8 mouse cellular contexts compared by ENCODE assay signal in genomic region chr9:57653283-57653682, GRCm38 (mm10). TPM values are rescaled to one million over a fixed set of nuclear protein-coding genes. Genes with fewer than 3 reads are reported as not detected.
DNase-seq lines count a peak whose midpoint lies in the region; ATAC-seq and TF ChIP-seq lines count a peak whose summit lies in the region.

Gene Csk (minus strand): TSS chr9:57653631.

- 48% methylated on average over 5 of the region's 5 CpGs for WGBS in embryonic facial prominence, embryonic 14.5 days
- WGBS in limb, embryonic 15.5 days = 51% methylated on average over 5 of the region's 5 CpGs
- WGBS in stomach, embryonic 16.5 days = 55% methylated on average over 5 of the region's 5 CpGs

- intact Hi-C loops in gastrocnemius, postnatal 14 days (cut with DNase I; ENCODE audit: low total_unique reads) = loop anchor here (5.0 to 10.0 kb wide), 3 partner anchors 36 to 168 kb away; partner anchors contain the start of gene Fam219b
- intact Hi-C loops in gastrocnemius, adult 2 months (cut with DNase I) = no loop called here

- no peaks in the 10 kb centered on the region for H3K36me3 ChIP-seq in embryonic facial prominence, embryonic 14.5 days (ENCODE audit: control insufficient read depth, insufficient read depth, low read length)
- no peaks in the 10 kb centered on the region for H3K36me3 ChIP-seq in limb, embryonic 15.5 days
- H3K36me3 ChIP-seq in stomach, embryonic 16.5 days (ENCODE audit: control insufficient read depth, insufficient read depth, low read length) = no peaks in the 10 kb centered on the region

- 0 out of 2 replicates have a peak, but pooled peaks cover 9% of the 10 kb centered on the region for H3K27me3 ChIP-seq in embryonic facial prominence, embryonic 14.5 days (replicated peaks; ENCODE audit: control insufficient read depth, insufficient read depth, low read length)
- peaks cover 15% of the 10 kb centered on the region; the same call in 1 of the 2 replicates for H3K27me3 ChIP-seq in limb, embryonic 15.5 days
- no peaks in the 10 kb centered on the region for H3K27me3 ChIP-seq in stomach, embryonic 16.5 days (ENCODE audit: control insufficient read depth, insufficient read depth, low read length)

- H3K9me3 ChIP-seq in embryonic facial prominence, embryonic 14.5 days (ENCODE audit: control insufficient read depth, low read length) = no peaks in the 10 kb centered on the region
- no peaks in the 10 kb centered on the region for H3K9me3 ChIP-seq in limb, embryonic 15.5 days
- no peaks in the 10 kb centered on the region for H3K9me3 ChIP-seq in stomach, embryonic 16.5 days (replicated peaks; ENCODE audit: control insufficient read depth, low read length)

- H3K4me3 ChIP-seq in gastrocnemius, adult 2 months = no peak within 1 kb of the TSS
- H3K4me3 ChIP-seq in embryonic facial prominence, embryonic 14.5 days (ENCODE audit: low read depth, low read length) = no peak within 1 kb of the TSS
- H3K4me3 ChIP-seq in limb, embryonic 15.5 days = no peak within 1 kb of the TSS
- no peak within 1 kb of the TSS for H3K4me3 ChIP-seq in stomach, embryonic 16.5 days (replicated peaks; ENCODE audit: low read length)

- no peak for TF ChIP-seq CTCF in gastrocnemius, adult 2 months (IDR thresholded peaks at IDR 0.05)

- H3K4me2 ChIP-seq in embryonic facial prominence, embryonic 14.5 days (ENCODE audit: low read depth, low read length) = no peak within 1 kb of the TSS
- no peak within 1 kb of the TSS for H3K4me2 ChIP-seq in limb, embryonic 15.5 days
- H3K4me2 ChIP-seq in stomach, embryonic 16.5 days (ENCODE audit: low read depth, low read length) = no peak within 1 kb of the TSS

- H3K9ac ChIP-seq in embryonic facial prominence, embryonic 14.5 days (ENCODE audit: low read depth, low read length) = no peak within 1 kb of the TSS
- H3K9ac ChIP-seq in limb, embryonic 15.5 days = no peak within 1 kb of the TSS
- no peak within 1 kb of the TSS for H3K9ac ChIP-seq in stomach, embryonic 16.5 days (ENCODE audit: low read length)

- no peak within 1 kb of the TSS; the same call in 1 of the 2 replicates for H3K27ac ChIP-seq in gastrocnemius, adult 2 months
- H3K27ac ChIP-seq in embryonic facial prominence, embryonic 14.5 days (replicated peaks; ENCODE audit: low read depth, low read length) = no peak within 1 kb of the TSS
- H3K27ac ChIP-seq in limb, embryonic 15.5 days = no peak within 1 kb of the TSS
- H3K27ac ChIP-seq in stomach, embryonic 16.5 days (ENCODE audit: low read length) = no peak within 1 kb of the TSS

- no peak for ATAC-seq in CD4-positive, CD25-positive, alpha-beta regulatory T cell, adult 4 months
- ATAC-seq in embryonic facial prominence, embryonic 14.5 days (ENCODE audit: low read depth) = no peak
- ATAC-seq in hematopoietic stem cell, adult 5-6 weeks (replicated peaks in 1 of 2; ENCODE audit: insufficient read depth in 1 of 2, low FRiP score in 2 of 2, low TSS enrichment in 1 of 2, low read depth in 1 of 2, poor library complexity in 2 of 2, severe bottlenecking in 2 of 2) = no peak
- no peak for ATAC-seq in limb, embryonic 15.5 days (ENCODE audit: insufficient number of reproducible peaks, low FRiP score, low TSS enrichment, low read depth)
- no peak for ATAC-seq in stomach, embryonic 16.5 days (ENCODE audit: insufficient read depth, low FRiP score)

- peaks cover 7% of the 10 kb centered on the region for H3K4me1 ChIP-seq in embryonic facial prominence, embryonic 14.5 days (ENCODE audit: control insufficient read depth, insufficient read depth, low read length)
- H3K4me1 ChIP-seq in limb, embryonic 15.5 days = peaks cover 16% of the 10 kb centered on the region; the same call in 1 of the 2 replicates
- peaks cover 15% of the 10 kb centered on the region for H3K4me1 ChIP-seq in stomach, embryonic 16.5 days (ENCODE audit: control insufficient read depth, insufficient read depth, low read length)

- no peak for DNase-seq in gastrocnemius, postnatal 14 days
- no peak for DNase-seq in gastrocnemius, adult 2 months
- no peak for DNase-seq in embryonic facial prominence, embryonic 14.5 days (ENCODE audit: low spot score)
- DNase-seq in cerebellum, adult 11-12 months = no peak

RNA-seq across cellular contexts. Expression of gene Csk, which starts in this region (rescaled TPM):
- 10 to 100 TPM; 14.5 to 19.3 TPM for total RNA-seq in gastrocnemius, postnatal 14 days (2021)
- 10 to 100 TPM in 1 of 2 experiments, 1 to 10 TPM in 1; 7.1 to 14.0 TPM for total RNA-seq in gastrocnemius, adult 2 months (2021)
- polyA plus RNA-seq in CD4-positive, CD25-positive, alpha-beta regulatory T cell, adult 4 months (2017; shearing (Covaris generic)) = 100 to 1,000 TPM; 110 to 150 TPM
- polyA plus RNA-seq in embryonic facial prominence, embryonic 14.5 days (2014; fragmentation: Nextera tagmentation; extraction: Ambion mirVana) = 25.7 and 26.6 TPM in 2 replicates
- total RNA-seq in hematopoietic stem cell, adult 5-6 weeks (2017) = 166 and 212 TPM in 2 replicates
- 24.2 and 29.0 TPM in 2 replicates for polyA plus RNA-seq in limb, embryonic 15.5 days (2015; fragmentation: Nextera tagmentation; extraction: Ambion mirVana)
- 26.6 and 27.9 TPM in 2 replicates for polyA plus RNA-seq in stomach, embryonic 16.5 days (2015; fragmentation: Nextera tagmentation; extraction: Ambion mirVana)
